Mouse (Mus musculus) right cerebral cortex, postnatal 4 days (tissue): ENCODE results near the gene Dcakd.

ENCODE experiments used
- DNase-seq: peaks from one replicate; pipeline ENCODE4 v3.0.0-alpha.2; 2022

The Dcakd gene

GRCm38 (mm10) chr11:103005254-103005981 lies 22.7 kb downstream of the Dcakd start:
- DNase-seq: no peak

GRCm38 (mm10) chr11:103004852-103005251 lies 23.3 kb downstream of the Dcakd start:
- DNase-seq: no peak

GRCm38 (mm10) chr11:103003210-103003609 lies 24.9 kb downstream of the Dcakd start:
- DNase-seq: peak; percentile 50

- DNase-seq: no peak
These were observed 27.1 kb downstream of the Dcakd start for GRCm38 (mm10) chr11:103001063-103001462.

GRCm38 (mm10) chr11:103000111-103000510 lies 28.0 kb downstream of the Dcakd start:
- no peak for DNase-seq

- no peak for DNase-seq
These were observed 28.7 kb downstream of the Dcakd start for GRCm38 (mm10) chr11:102999317-102999970.

GRCm38 (mm10) chr11:102998577-102999316 lies 29.4 kb downstream of the Dcakd start:
- DNase-seq: no peak

- DNase-seq: no peak
These were observed 29.9 kb downstream of the Dcakd start for GRCm38 (mm10) chr11:102998254-102998576.

- no peak for DNase-seq
These were observed 31.0 kb downstream of the Dcakd start for GRCm38 (mm10) chr11:102996991-102997770.

- DNase-seq: no peak
These were observed 31.7 kb downstream of the Dcakd start for GRCm38 (mm10) chr11:102996385-102996784.

- no peak for DNase-seq
These were observed 33.2 kb downstream of the Dcakd start for GRCm38 (mm10) chr11:102994952-102995351.

- DNase-seq: no peak
These were observed 34.6 kb downstream of the Dcakd start for GRCm38 (mm10) chr11:102993420-102994029.

- DNase-seq: peak; percentile 85
These were observed 35.2 kb downstream of the Dcakd start for GRCm38 (mm10) chr11:102992940-102993339.

GRCm38 (mm10) chr11:102991681-102992080 lies 36.5 kb downstream of the Dcakd start:
- DNase-seq: no peak

GRCm38 (mm10) chr11:102990152-102990663 lies 37.9 kb downstream of the Dcakd start:
- peak; percentile 46 for DNase-seq

GRCm38 (mm10) chr11:102989641-102990151 lies 38.4 kb downstream of the Dcakd start:
- no peak for DNase-seq

- no peak for DNase-seq
These were observed 43.0 kb downstream of the Dcakd start for GRCm38 (mm10) chr11:102985160-102985559.

GRCm38 (mm10) chr11:102984615-102985014 lies 43.5 kb downstream of the Dcakd start:
- DNase-seq: no peak

GRCm38 (mm10) chr11:102984086-102984485 lies 44.0 kb downstream of the Dcakd start:
- DNase-seq: no peak

GRCm38 (mm10) chr11:102981151-102981890 lies 46.8 kb downstream of the Dcakd start:
- DNase-seq: no peak

- DNase-seq: no peak
These were observed 50.0 kb downstream of the Dcakd start for GRCm38 (mm10) chr11:102978052-102978666.
